Mouse (Mus musculus) R1 (cell line): ENCODE data around the gene Mptx1.
"Not testable (repeated sequence)": the region's sequence is repeated elsewhere in the genome, so short reads cannot be mapped to it uniquely, and the experiment has no call there.

Experiments used
- DNase-seq: peaks from one replicate; pipeline ENCODE4 v3.0.0-alpha.2; 2018; ENCODE audit warnings: low read depth, low spot score

Gene Mptx1

DNA sequence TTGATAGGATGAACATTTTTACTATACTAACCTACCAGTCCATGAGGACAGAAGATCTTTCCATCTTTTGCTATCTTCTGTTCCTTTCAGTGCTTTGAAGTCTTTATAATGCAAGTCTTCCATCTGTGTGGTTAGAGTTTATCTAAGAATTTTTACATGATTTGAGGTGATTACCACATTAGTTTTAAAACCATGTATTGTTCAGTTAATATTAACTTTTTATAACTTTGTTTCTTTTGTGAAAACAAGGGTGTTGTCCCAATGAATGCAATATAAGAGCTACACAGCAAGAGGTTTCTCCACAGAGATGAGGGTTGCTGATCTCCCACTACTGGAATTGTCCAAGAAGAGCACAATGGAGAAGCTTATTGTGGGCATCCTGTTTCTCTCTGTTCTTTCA, at the start of gene Mptx1:
Gene Mptx1, plus strand, starts transcription at position 301 of the 400 bp plus-strand sequence.
- DNase-seq = no peak

DNA sequence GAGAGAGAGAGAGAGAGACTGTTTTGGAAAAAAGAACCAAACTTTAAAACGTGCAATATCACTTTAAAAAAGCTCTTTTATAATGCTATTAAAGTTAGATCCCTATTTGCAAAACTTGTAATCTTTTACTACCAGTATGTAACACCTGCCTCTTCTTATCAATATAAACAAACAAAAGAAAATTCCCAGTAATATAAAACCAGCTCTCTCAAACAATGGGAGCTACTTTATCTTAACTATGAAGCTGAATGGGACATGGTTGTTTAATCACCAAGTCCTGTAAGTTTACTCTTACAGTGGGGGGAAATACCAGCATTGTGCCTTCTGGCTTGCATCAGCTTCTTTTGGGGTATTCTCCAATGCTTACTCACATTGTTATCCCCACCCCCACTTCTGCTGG, 27.2 kb upstream of the Mptx1 start:
- DNase-seq = no peak

DNA sequence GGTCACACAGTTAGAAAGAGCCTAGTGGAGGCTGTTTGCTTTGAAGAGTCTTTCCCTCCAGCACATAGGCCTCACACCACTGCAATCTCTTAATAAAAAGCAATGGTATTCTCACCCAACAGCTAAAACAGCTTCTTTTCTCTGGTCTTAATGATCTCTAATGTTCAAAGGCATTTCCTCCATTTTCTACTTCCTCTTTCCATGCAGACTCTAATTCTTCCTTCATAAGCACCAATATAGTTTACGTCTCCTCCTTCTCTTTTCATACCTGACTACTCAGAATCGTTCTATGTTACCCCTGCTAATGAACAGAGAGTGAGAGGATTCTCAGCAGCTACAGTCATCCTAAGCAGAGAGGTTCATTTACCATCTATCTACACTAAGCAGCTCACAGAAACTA, 13.0 kb upstream of the Mptx1 start:
- no peak for DNase-seq

DNA sequence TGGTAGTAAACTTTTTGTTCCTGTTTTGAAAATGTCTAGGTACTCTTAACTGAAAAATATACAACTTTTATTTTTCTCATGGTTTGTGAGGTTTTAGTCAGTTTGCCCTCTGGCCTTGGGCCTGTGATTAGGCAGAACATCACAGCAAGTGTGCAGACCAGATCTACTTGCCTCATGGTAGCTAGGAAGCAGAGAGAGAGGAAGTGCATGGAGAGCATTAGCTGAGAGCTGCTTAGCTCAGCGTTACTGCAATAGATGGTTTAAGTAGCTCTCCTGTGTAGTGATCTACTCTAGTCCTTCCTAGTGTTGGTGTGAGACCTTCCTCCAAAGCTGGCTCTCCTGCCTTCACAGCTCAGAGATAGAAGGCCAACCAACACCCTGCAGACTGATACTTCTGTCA, 23.3 kb downstream of the Mptx1 start:
- DNase-seq = not testable (repeated sequence)

DNA sequence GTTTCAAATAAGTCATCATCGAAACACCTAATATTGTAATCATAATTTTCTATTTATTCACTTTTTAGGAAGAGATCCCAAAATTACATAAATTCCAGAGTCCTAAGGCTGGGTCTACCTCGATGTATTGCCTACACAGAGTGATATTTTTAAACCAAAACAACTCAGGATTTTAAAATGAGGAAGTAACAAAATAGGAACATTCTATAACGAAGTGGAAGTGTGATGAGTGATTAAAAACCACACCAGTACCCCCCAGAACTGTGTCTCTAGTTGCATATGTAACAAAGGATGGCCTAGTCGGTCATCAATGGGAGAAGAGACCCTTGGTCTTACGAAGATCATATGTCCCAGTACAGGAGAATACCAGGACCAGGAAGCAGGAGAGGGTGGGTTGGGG, 24.3 kb downstream of the Mptx1 start:
- no peak for DNase-seq

DNA sequence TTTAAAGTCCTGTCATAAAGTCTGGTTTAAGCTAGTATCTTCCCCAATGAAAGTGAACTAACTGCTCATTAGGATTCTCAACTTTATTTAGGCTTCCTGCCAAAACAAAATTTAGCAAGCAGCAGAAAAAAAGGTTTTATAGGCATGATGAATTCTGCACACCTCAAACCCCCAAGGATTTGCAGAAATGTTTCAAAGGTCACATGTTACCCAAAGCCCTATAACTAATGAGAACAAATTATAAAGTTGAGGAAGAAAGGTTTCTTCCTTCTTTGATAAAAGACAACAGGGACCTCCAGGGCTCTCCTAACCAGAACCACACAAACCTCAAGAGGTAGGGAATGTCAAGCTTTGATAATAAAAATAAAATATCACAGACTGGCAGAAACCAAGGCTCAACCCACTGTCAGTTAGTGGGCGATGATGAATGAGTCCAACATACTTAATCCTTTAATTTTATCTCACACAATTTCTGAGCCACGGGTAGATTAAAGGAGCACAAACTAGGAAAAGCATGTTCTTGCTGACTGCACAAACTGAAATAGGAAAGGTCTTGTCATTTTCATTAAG, 34.6 kb downstream of the Mptx1 start, which contains the start of gene Olfr417:
Gene Olfr417, plus strand, starts transcription at position 241 of the 570 bp plus-strand sequence.
- no peak for DNase-seq

DNA sequence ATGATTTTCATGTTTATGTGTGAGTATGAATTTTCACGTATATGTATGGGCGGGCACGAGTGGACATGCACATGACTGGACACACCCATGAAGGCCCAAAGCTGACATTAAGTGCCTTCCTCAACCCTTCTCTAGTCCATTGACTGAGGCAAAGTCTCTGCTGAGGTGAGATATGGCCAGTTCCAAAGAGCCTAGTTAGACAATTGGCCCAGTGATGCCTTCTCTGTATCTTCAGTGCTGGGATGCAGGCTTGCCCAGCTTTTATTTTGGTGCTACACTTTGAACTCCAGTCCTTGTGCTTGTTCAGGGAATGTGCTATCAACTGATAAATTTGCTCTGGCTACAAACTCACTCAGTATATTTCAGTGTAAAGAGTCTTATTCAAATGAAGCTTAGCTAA, 43.5 kb downstream of the Mptx1 start:
- DNase-seq = no peak
